Comparison of ENCODE assay signal across 8 mouse cellular contexts in the genomic region with DNA sequence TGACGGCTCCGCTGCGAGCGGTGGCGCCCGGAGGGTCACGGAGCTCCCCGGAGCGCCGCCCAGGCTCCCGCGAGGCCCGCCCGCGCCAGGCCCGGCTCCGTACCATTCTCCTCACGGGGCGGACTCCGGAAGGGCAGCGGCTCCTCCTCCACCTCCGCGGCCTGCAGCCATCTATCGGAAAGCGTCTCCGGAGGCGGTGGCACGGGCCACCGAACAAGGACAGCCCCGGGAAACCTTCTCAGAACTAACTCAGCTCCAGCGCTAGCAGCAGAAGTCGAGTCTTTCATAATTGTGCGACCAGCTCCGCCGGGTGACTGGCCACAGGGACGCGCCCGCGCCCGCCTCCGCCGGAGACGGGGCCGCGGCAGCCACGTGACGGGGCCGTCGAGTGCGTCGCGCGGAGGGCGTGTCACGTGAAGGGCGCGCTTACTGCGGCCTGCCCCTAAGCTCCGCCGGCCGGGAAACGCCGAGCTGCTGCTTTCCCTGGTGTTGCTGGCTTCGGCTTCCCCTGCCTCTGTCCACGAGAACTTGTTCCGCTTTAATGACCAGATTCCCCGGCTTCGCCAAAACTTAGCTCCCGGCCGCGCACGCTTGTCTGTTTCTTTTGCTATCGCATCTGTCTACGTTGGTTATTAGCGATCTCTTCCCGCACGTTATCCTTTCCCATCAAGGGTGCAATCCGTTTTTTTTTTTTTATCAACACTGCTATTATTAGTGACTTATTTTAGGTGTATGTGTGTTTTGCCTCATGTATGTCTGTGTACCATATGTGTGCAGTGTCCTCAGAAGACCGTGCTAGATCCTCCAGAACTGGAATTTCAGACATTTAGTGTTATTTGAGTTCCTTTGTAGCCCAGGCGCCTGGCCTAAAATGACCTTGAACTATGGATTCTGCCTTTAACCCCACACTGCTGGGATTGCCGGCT. TPM values are rescaled to one million over a fixed set of nuclear protein-coding genes. Genes with fewer than 3 reads are reported as not detected.
A peak's percentile ranks its signal among the peaks of the same experiment; 100 is the strongest.
DNase-seq lines count a peak whose midpoint lies in the region; ATAC-seq lines count a peak whose summit lies in the region.

A gene (minus strand): TSS at position 360 of the 926 bp plus-strand sequence.

- ATAC-seq in hematopoietic stem cell, adult 5-6 weeks (replicated peaks in 1 of 2; ENCODE audit: insufficient read depth in 1 of 2, low FRiP score in 2 of 2, low TSS enrichment in 1 of 2, low read depth in 1 of 2, poor library complexity in 2 of 2, severe bottlenecking in 2 of 2) = peak; percentile 87 to 97
- peak; percentile 99 for ATAC-seq in lung, embryonic 16.5 days (ENCODE audit: low read depth)

- under 1% methylated on average over 80 of the region's 81 CpGs for WGBS in lung, embryonic 16.5 days

- H3K4me3 ChIP-seq in lung, embryonic 16.5 days (ENCODE audit: low read length) = peak within 1 kb of the TSS; percentile 96

- peak within 1 kb of the TSS; percentile 95 for H3K9ac ChIP-seq in lung, embryonic 16.5 days (ENCODE audit: low read length)

- H3K27ac ChIP-seq in lung, embryonic 16.5 days (ENCODE audit: low read length) = peak within 1 kb of the TSS; percentile 99

- H3K27me3 ChIP-seq in lung, embryonic 16.5 days (ENCODE audit: control insufficient read depth, insufficient read depth, low read depth, low read length) = no peaks in the 10 kb centered on the region

- H3K4me2 ChIP-seq in lung, embryonic 16.5 days (ENCODE audit: low read depth, low read length) = peak within 1 kb of the TSS; percentile 79

- peaks cover 8% of the 10 kb centered on the region for H3K4me1 ChIP-seq in lung, embryonic 16.5 days (replicated peaks; ENCODE audit: control insufficient read depth, insufficient read depth, low read length)

- H3K9me3 ChIP-seq in lung, embryonic 16.5 days (ENCODE audit: control insufficient read depth, low read length) = no peaks in the 10 kb centered on the region

- no peaks in the 10 kb centered on the region for H3K36me3 ChIP-seq in lung, embryonic 16.5 days (ENCODE audit: control insufficient read depth, insufficient read depth, low read length)

- DNase-seq in MEL-GATA-1-ER (ENCODE audit: extremely low read depth, low read depth) = peak; percentile 87
- DNase-seq in cerebellum, adult 8-10 months = peak; percentile 89
- DNase-seq in forelimb bud, embryonic 11.5 days (ENCODE audit: low read depth, low spot score) = peak; percentile 92
- DNase-seq in layer of hippocampus, adult 9-10 months (ENCODE audit: low spot score) = peak; percentile 77
- DNase-seq in ovary, postnatal 10 days (ENCODE audit: low spot score) = peak; percentile 74
- DNase-seq in thymus, postnatal 10 days (ENCODE audit: low spot score in 2 of 2) = peak; percentile 75 to 80

RNA-seq across cellular contexts. Expression of the gene that starts here (rescaled TPM):
- total RNA-seq in hematopoietic stem cell, adult 5-6 weeks (2017) = 78.6 and 117 TPM in 2 replicates
- 45.2 and 46.6 TPM in 2 replicates for polyA plus RNA-seq in lung, embryonic 16.5 days (2015; fragmentation: Nextera tagmentation; extraction: Ambion mirVana)

Comparison
In these comparisons a context has a peak if more than half of its experiments do, and no peak if none do; other contexts are left out.
1. Peak in every context shown above with its lines: DNase-seq, ATAC-seq, H3K4me3 ChIP-seq and H3K27ac ChIP-seq.